Mouse (Mus musculus) stomach, embryonic 14.5 days (tissue): Measurements from ENCODE around the gene Arhgap8. TPM values are rescaled to one million over a fixed set of nuclear protein-coding genes. Genes with fewer than 3 reads are reported as not detected.

Experiments used
- ATAC-seq: fragments of 200-750 bp; cut with Nextera tagmentation; 2 replicates; pipeline ENCODE4 v1.8.0; 2017; ENCODE audit warnings: low read depth, moderate TSS enrichment; ENCODE audit not compliant: insufficient number of reproducible peaks, insufficient read depth, low FRiP score
- H3K27ac ChIP-seq: fragments of 300-500 bp; sonication (generic); 2 replicates; pipeline ENCODE4 v1.5.1; 2014; ENCODE audit warnings: mild to moderate bottlenecking, low read length, moderate library complexity, mixed read lengths
- H3K27me3 ChIP-seq: fragments of 300-500 bp; sonication (generic); 2 replicates; pipeline ENCODE4 v1.6.1; 2014; ENCODE audit warnings: low read length, control low read depth, mixed read lengths; ENCODE audit not compliant: control insufficient read depth, insufficient read depth
- H3K36me3 ChIP-seq: fragments of 300-500 bp; sonication (generic); 2 replicates; pipeline ENCODE4 v1.6.1; 2014; ENCODE audit warnings: mild to moderate bottlenecking, control low read depth, low read length, moderate library complexity, mixed read lengths; ENCODE audit not compliant: control insufficient read depth, insufficient read depth
- H3K4me1 ChIP-seq: fragments of 300-500 bp; sonication (generic); 2 replicates; pipeline ENCODE4 v1.6.1; 2014; ENCODE audit warnings: low read length, control low read depth, mixed read lengths; ENCODE audit not compliant: control insufficient read depth, insufficient read depth
- H3K4me2 ChIP-seq: fragments of 300-500 bp; sonication (generic); replicated peaks from 2 replicates; pipeline ENCODE4 v1.6.1; 2014; ENCODE audit warnings: low read depth, low read length, control low read depth
- H3K4me3 ChIP-seq: fragments of 300-500 bp; sonication (generic); 2 replicates; pipeline ENCODE4 v1.5.1; 2014; ENCODE audit warnings: low read depth, low read length, control low read depth
- H3K9ac ChIP-seq: fragments of 300-500 bp; sonication (generic); replicated peaks from 2 replicates; pipeline ENCODE4 v1.6.1; 2014; ENCODE audit warnings: low read depth, mild to moderate bottlenecking, control low read depth, low read length, moderate library complexity, mixed read lengths
- H3K9me3 ChIP-seq: fragments of 300-500 bp; sonication (generic); 2 replicates; pipeline ENCODE4 v1.6.1; 2016; ENCODE audit warnings: low read depth, low read length, control low read depth; ENCODE audit not compliant: control insufficient read depth
- WGBS: fragments of 180-500 bp; shearing (Covaris S2); extraction: QIAGEN DNeasy Blood & Tissue Kit; methylation state at CpG from one replicate; pipeline ENCODE4 v1.1.7; 2014; 5-methylcytosine and 5-hydroxymethylcytosine counted together
- polyA plus RNA-seq: library from polyadenylated mRNA; unstranded; fragments of >200 nt; fragmentation: Nextera tagmentation; extraction: Ambion mirVana; gene quantifications from 2 replicates; pipeline ENCODE4 v1.2.1, GENCODE M21; 2014

Gene Arhgap8
- polyA plus RNA-seq, 1 experiment from 2014 or later, result 14.2 TPM

DNA sequence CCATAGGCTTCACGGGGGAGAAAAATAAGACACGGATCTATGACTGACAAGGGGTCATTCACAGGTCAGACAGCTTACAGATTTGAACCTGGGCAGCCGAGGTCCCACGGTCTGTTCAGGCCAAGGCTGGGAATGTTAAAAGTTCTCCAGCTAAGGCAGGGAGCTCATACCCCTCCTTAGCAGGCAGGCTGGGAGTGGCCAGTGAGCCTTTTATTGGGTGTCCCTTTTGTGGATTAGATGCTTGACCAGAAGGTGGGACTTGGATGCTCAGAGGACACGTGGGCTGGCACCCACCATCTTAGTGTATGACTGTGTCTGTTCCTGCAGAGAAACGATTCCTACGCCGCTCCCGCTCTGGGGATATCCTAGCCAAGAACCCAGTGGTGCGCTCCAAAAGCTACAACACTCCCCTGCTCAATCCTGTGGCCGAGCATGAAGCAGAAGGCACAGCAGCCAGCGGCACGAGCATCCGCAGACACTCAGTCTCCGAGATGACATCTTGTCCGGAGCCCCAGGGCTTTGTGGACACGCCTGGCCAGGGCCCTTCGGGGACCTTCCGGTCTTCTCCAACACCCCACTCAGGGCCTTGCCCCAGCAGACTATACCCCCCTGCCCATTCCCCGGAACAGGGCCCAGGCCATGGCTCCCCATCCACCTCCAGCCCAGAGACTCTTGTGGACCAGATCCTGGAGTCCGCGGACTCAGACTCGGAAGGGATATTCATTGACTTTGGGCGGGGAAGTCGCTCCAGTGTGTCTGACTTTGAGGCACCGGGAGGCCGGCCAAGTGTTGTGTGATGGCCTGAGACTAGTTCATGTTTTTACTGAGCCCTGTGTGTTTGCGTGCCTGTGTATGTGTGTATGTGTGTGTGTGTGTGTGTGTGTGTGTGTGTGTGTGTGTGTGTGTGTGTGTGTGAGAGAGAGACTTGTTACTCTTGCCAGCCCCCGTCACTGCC is 17.2 kb upstream of the Arhgap8 start:
- Histone ChIP-seq H3K27ac (no peak overlapping the region), H3K4me1 (no peaks in the 10 kb centered on the region), H3K36me3 (peaks cover 24% of the 10 kb centered on the region), H3K27me3 (no peaks in the 10 kb centered on the region), H3K9ac (no peak overlapping the region), H3K9me3 (no peaks in the 10 kb centered on the region), H3K4me3 (no peak overlapping the region), H3K4me2 (no peak overlapping the region)
- ATAC-seq, result no peak
- 86% methylated on average over 29 of the region's 29 CpGs for WGBS

GRCm38 (mm10) chr15:84703992-84704391 is 15.9 kb upstream of the Arhgap8 start:
- Histone ChIP-seq H3K4me2 (no peak overlapping the region), H3K4me3 (no peak overlapping the region), H3K36me3 (peaks cover 22% of the 10 kb centered on the region), H3K4me1 (no peaks in the 10 kb centered on the region), H3K27me3 (no peaks in the 10 kb centered on the region), H3K9me3 (no peaks in the 10 kb centered on the region), H3K9ac (no peak overlapping the region), H3K27ac (no peak overlapping the region)
- no peak for ATAC-seq
- WGBS, result 88% methylated on average over 7 of the region's 7 CpGs

GRCm38 (mm10) chr15:84705351-84705901 is 14.4 kb upstream of the Arhgap8 start:
- Histone ChIP-seq H3K27me3 (no peaks in the 10 kb centered on the region), H3K4me1 (no peaks in the 10 kb centered on the region), H3K9ac (no peak overlapping the region), H3K4me3 (no peak overlapping the region), H3K4me2 (no peak overlapping the region), H3K36me3 (peaks cover 16% of the 10 kb centered on the region), H3K27ac (no peak overlapping the region), H3K9me3 (no peaks in the 10 kb centered on the region)
- no peak for ATAC-seq
- 81% methylated on average over 6 of the region's 6 CpGs for WGBS

DNA sequence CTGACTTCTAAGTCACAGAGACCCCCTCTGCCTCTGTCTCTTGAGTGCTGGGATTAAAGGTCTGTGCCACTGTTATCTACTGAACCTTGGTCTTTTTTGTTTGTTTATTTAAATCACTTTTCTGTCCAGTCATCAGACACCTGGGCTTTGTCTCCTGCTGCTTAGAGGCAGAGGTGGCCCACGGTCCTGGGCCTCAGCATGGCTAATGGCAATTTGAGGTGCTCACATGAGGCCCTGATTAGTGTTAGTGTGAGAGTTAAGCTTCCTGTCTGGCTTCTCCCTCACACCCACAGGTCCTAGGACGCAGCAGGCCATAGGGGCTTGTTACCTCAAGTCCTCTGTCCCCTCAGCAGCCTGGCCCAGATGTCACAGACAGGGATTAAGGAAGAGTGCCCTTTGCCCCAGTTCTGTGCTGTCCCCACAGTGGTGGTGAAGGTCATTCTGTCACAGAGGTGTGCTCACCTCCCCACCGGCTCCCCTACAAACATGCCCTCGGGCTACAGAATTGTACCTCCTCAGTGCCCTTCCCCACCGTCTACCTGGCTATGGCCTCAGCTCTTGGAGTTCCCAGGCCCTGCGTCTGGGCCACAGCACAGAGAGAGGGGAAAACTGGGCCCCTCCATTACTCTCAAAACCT is 12.8 kb upstream of the Arhgap8 start:
- Histone ChIP-seq H3K27ac (no peak overlapping the region), H3K9me3 (no peaks in the 10 kb centered on the region), H3K9ac (no peak overlapping the region), H3K4me2 (no peak overlapping the region), H3K27me3 (no peaks in the 10 kb centered on the region), H3K4me3 (no peak overlapping the region), H3K36me3 (peaks cover 7% of the 10 kb centered on the region), H3K4me1 (no peaks in the 10 kb centered on the region)
- no peak for ATAC-seq
- 64% methylated on average over 6 of the region's 6 CpGs for WGBS

GRCm38 (mm10) chr15:84712566-84713405 is 7.1 kb upstream of the Arhgap8 start:
- no peak for ATAC-seq
- WGBS, result 53% methylated on average over 14 of the region's 14 CpGs
- Histone ChIP-seq H3K4me1 (0 out of 2 replicates have a peak, but pooled peaks cover 12% of the 10 kb centered on the region), H3K27ac (peak overlapping the region; percentile 21; the same call in 1 of the 2 replicates), H3K36me3 (no peaks in the 10 kb centered on the region), H3K9me3 (no peaks in the 10 kb centered on the region), H3K27me3 (no peaks in the 10 kb centered on the region), H3K4me3 (no peak overlapping the region), H3K4me2 (no peak overlapping the region), H3K9ac (no peak overlapping the region)

- peak; percentile 75; the same call in 1 of the 2 replicates for ATAC-seq
- under 1% methylated on average over 17 of the region's 17 CpGs for WGBS
- Histone ChIP-seq H3K27ac (peak overlapping the region; percentile 91), H3K4me2 (peak overlapping the region; percentile 47), H3K4me3 (peak overlapping the region; percentile 5; the same call in 1 of the 2 replicates), H3K9ac (no peak overlapping the region; the same call in 1 of the 2 replicates), H3K4me1 (peaks cover 17% of the 10 kb centered on the region; the same call in 1 of the 2 replicates), H3K9me3 (no peaks in the 10 kb centered on the region), H3K27me3 (no peaks in the 10 kb centered on the region), H3K36me3 (no peaks in the 10 kb centered on the region)
These were observed 5.1 kb upstream of the Arhgap8 start for GRCm38 (mm10) chr15:84714730-84715129.

GRCm38 (mm10) chr15:84715132-84715531 is 4.7 kb upstream of the Arhgap8 start:
- ATAC-seq, result no peak
- no peak overlapping the region; the same call in 1 of the 2 replicates for H3K9ac ChIP-seq

More at GRCm38 (mm10) chr15:84715132-84715531, 4.7 kb upstream of the Arhgap8 start:
- H3K4me1 ChIP-seq, result peaks cover 19% of the 10 kb centered on the region; the same call in 1 of the 2 replicates
- H3K27me3 ChIP-seq, result no peaks in the 10 kb centered on the region
- H3K4me3 ChIP-seq, result peak overlapping the region; percentile 5; the same call in 1 of the 2 replicates
- H3K27ac ChIP-seq, result peak overlapping the region; percentile 91
- no peaks in the 10 kb centered on the region for H3K36me3 ChIP-seq
- peak overlapping the region; percentile 47 for H3K4me2 ChIP-seq
- H3K9me3 ChIP-seq, result no peaks in the 10 kb centered on the region
- 35% methylated on average over 11 of the region's 11 CpGs for WGBS
